Mouse (Mus musculus) heart, adult 2 months (tissue): Measurements from ENCODE around the gene Unc13c. TPM values are rescaled to one million over a fixed set of nuclear protein-coding genes. Genes with fewer than 3 reads are reported as not detected.

ENCODE experiments used
- DNase-seq, 2 experiments: peaks; one replicate each; pipeline ENCODE4 v3.0.0; 2021
- H3K27ac ChIP-seq: fragments of 200-600 bp; 2 replicates; pipeline ENCODE4 v1.8.1; 2022
- H3K27me3 ChIP-seq: fragments of 200-500 bp; 2 replicates; pipeline ENCODE4 v1.6.1; 2012; ENCODE audit warnings: mild to moderate bottlenecking, low read length, inconsistent platforms, mixed read lengths; ENCODE audit not compliant: control insufficient read depth, insufficient read depth
- H3K36me3 ChIP-seq: fragments of 200-500 bp; 2 replicates; pipeline ENCODE4 v1.6.1; 2012; ENCODE audit warnings: low read length, inconsistent platforms; ENCODE audit not compliant: control insufficient read depth, insufficient read depth
- H3K4me1 ChIP-seq: fragments of 200-500 bp; 2 replicates; pipeline ENCODE4 v1.6.1; 2011; ENCODE audit warnings: low read length; ENCODE audit not compliant: control insufficient read depth, insufficient read depth
- H3K4me3 ChIP-seq: fragments of 200-600 bp; 2 replicates; pipeline ENCODE4 v1.8.1; 2022
- H3K79me2 ChIP-seq: fragments of 200-500 bp; replicated peaks from 2 replicates; pipeline ENCODE4 v1.6.1; 2012; ENCODE audit warnings: mild to moderate bottlenecking, inconsistent platforms, low read length, moderate library complexity, mixed read lengths; ENCODE audit not compliant: control insufficient read depth, insufficient read depth
- H3K9ac ChIP-seq: fragments of 200-500 bp; 2 replicates; pipeline ENCODE4 v1.6.1; 2012; ENCODE audit warnings: low read depth, mild to moderate bottlenecking, control low read depth, inconsistent platforms, low read length, mixed read lengths
- CTCF ChIP-seq: fragments of 200-600 bp; IDR thresholded peaks from 2 replicates; pipeline ENCODE4 v1.8.1; 2022; ENCODE audit warnings: antibody characterized with exemption, mild to moderate bottlenecking, moderate library complexity
- EP300 ChIP-seq: fragments of 200-500 bp; IDR thresholded peaks from 2 replicates; pipeline ENCODE4 v1.6.1; 2011; ENCODE audit warnings: low read depth, low read length, control low read depth; ENCODE audit not compliant: insufficient read depth
- POLR2A ChIP-seq: fragments of 200-500 bp; IDR thresholded peaks from 2 replicates; pipeline ENCODE4 v1.6.1; 2011; ENCODE audit warnings: mild to moderate bottlenecking, low read depth, low read length, control low read depth; ENCODE audit not compliant: insufficient read depth
- WGBS: fragments of 180-500 bp; shearing (Covaris S2); methylation state at CpG from one replicate; pipeline ENCODE4 v1.1.7; 2018; 5-methylcytosine and 5-hydroxymethylcytosine counted together
- intact Hi-C: fragments of 180-260 bp; cut with DNase I; formaldehyde crosslinking; loops from one replicate; pipeline ENCODE4 v1.15.1; 2025
- long read RNA-seq: library from polyadenylated mRNA; stranded (forward); transcript quantifications from one replicate; pipeline ENCODE4 v2.0.0, GENCODE M21; 2021
- polyA plus RNA-seq: library from polyadenylated mRNA; depleted of rRNA; stranded (reverse); fragments of >200 nt; gene quantifications from 2 replicates; pipeline ENCODE4 v1.2.3, GENCODE M21; 2012; rRNA removed
- total RNA-seq, 2 experiments: library from RNA; stranded (reverse); gene quantifications; 2 replicates each; pipeline ENCODE4 v1.2.3; 2021

Gene Unc13c
- total RNA-seq (under 1 TPM; 0.18 to 0.23 TPM), polyA plus RNA-seq (0.02 and 0.03 TPM in 2 replicates)
- long read RNA-seq, partial matches to known transcripts, result 0 of 1 reads
- long read RNA-seq, other reads (novel, unspliced or antisense), result 1 of 1 reads

GRCm38 (mm10) chr9:73968641-73969121, at the start of gene Unc13c:
Unc13c (minus strand) TSS chr9:73968966.
- whole genome bisulfite sequencing, result 4% methylated on average over 17 of the region's 17 CpGs
- Histone ChIP-seq H3K27me3 (no peaks in the 10 kb centered on the region), H3K36me3 (no peaks in the 10 kb centered on the region; the same call in 1 of the 2 replicates), H3K4me1 (no peaks in the 10 kb centered on the region; the same call in none of the 2 replicates), H3K27ac (no peak within 1 kb of the TSS), H3K79me2 (no peaks in the 10 kb centered on the region), H3K9ac (no peak within 1 kb of the TSS), H3K4me3 (peak within 1 kb of the TSS; percentile 32)
- intact Hi-C loops, result no loop called here
- TF ChIP-seq EP300 (no peak), CTCF (no peak), POLR2A (no peak)
- peak; percentile 9 to 18 for DNase-seq

- Histone ChIP-seq H3K4me1 (no peaks in the 10 kb centered on the region), H3K79me2 (no peaks in the 10 kb centered on the region), H3K36me3 (no peaks in the 10 kb centered on the region), H3K9ac (no peak overlapping the region), H3K27ac (no peak overlapping the region), H3K4me3 (no peak overlapping the region), H3K27me3 (no peaks in the 10 kb centered on the region)
- no peak for TF ChIP-seq EP300
- TF ChIP-seq CTCF, result no peak
- TF ChIP-seq POLR2A, result no peak
- WGBS, result 53% methylated on average over 7 of the region's 7 CpGs
- DNase-seq, result no peak
- intact Hi-C loops, result no loop called here
These were observed 39.4 kb upstream of the Unc13c start for GRCm38 (mm10) chr9:74007976-74008686.

GRCm38 (mm10) chr9:74002388-74002990, 33.7 kb upstream of the Unc13c start:
- Histone ChIP-seq H3K27me3 (no peaks in the 10 kb centered on the region), H3K9ac (no peak overlapping the region), H3K27ac (no peak overlapping the region), H3K36me3 (no peaks in the 10 kb centered on the region), H3K4me1 (no peaks in the 10 kb centered on the region), H3K79me2 (no peaks in the 10 kb centered on the region), H3K4me3 (no peak overlapping the region)
- TF ChIP-seq CTCF (no peak), POLR2A (no peak), EP300 (no peak)
- intact Hi-C loops, result no loop called here
- DNase-seq, result no peak
- 33% methylated on average over 6 of the region's 6 CpGs for WGBS

- Histone ChIP-seq H3K9ac (no peak overlapping the region), H3K4me3 (no peak overlapping the region), H3K4me1 (no peaks in the 10 kb centered on the region), H3K27ac (no peak overlapping the region), H3K79me2 (no peaks in the 10 kb centered on the region), H3K27me3 (no peaks in the 10 kb centered on the region), H3K36me3 (no peaks in the 10 kb centered on the region)
- intact Hi-C loops, result no loop called here
- no peak for DNase-seq
- TF ChIP-seq CTCF (no peak), POLR2A (no peak)
These were observed 19.3 kb upstream of the Unc13c start for GRCm38 (mm10) chr9:73988096-73988495.

DNA sequence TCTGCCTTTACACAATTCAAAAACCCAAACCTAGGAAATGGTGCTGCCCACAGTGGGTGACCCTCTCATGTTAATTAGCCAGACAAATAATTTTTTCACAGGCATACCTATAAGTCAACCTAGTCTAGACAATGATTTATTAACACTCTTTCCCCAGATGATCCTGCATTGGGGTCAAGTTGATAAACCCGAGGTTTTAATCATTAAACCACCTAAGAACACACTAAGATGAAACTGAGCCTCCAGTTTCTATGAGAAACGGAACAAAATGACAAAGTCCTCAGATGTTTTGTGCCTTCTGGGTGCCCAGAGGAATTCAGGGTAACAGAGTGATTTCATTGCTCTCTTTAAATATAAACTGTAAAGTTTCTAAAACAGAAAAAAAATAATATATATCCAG, 18.5 kb upstream of the Unc13c start:
- Histone ChIP-seq H3K4me1 (no peaks in the 10 kb centered on the region), H3K9ac (no peak overlapping the region), H3K4me3 (no peak overlapping the region), H3K79me2 (no peaks in the 10 kb centered on the region), H3K27me3 (no peaks in the 10 kb centered on the region), H3K27ac (no peak overlapping the region), H3K36me3 (no peaks in the 10 kb centered on the region)
- 65% methylated on average over 2 of the region's 2 CpGs for WGBS
- no peak for TF ChIP-seq CTCF
- TF ChIP-seq POLR2A, result no peak
- TF ChIP-seq EP300, result no peak
- no peak for DNase-seq
- intact Hi-C loops, result no loop called here
